Mouse (Mus musculus): ENCODE measurements around the gene Scap.

The Scap gene

GRCm38 (mm10) chr9:110351350-110351749, 18.3 kb downstream of the Scap start:
- no peak for TF ChIP-seq GATA4 (IDR thresholded peaks at IDR 0.05; ENCODE audit: insufficient replicate concordance, low read length)

- no peak for TF ChIP-seq GATA4 (IDR thresholded peaks at IDR 0.05; ENCODE audit: insufficient replicate concordance, low read length)
These were observed 19.0 kb downstream of the Scap start for GRCm38 (mm10) chr9:110351932-110352632.

- peak; percentile 25; the same call in 1 of the 2 replicates for TF ChIP-seq GATA4 (IDR thresholded peaks at IDR 0.05; ENCODE audit: insufficient replicate concordance, low read length)
These were observed 25.3 kb downstream of the Scap start for GRCm38 (mm10) chr9:110358341-110358740.

- no peak for TF ChIP-seq GATA4 (IDR thresholded peaks at IDR 0.05; ENCODE audit: insufficient replicate concordance, low read length)
These were observed 28.2 kb downstream of the Scap start for GRCm38 (mm10) chr9:110361299-110361698.

- TF ChIP-seq GATA4 (IDR thresholded peaks at IDR 0.05; ENCODE audit: insufficient replicate concordance, low read length), result no peak
These were observed 29.2 kb downstream of the Scap start for GRCm38 (mm10) chr9:110362337-110362736.

GRCm38 (mm10) chr9:110366746-110367145, 33.7 kb downstream of the Scap start:
- TF ChIP-seq GATA4 (IDR thresholded peaks at IDR 0.05; ENCODE audit: insufficient replicate concordance, low read length), result peak; percentile 96

- TF ChIP-seq GATA4 (IDR thresholded peaks at IDR 0.05; ENCODE audit: insufficient replicate concordance, low read length), result no peak
These were observed 36.8 kb downstream of the Scap start for GRCm38 (mm10) chr9:110369860-110370259.

- no peak for TF ChIP-seq GATA4 (IDR thresholded peaks at IDR 0.05; ENCODE audit: insufficient replicate concordance, low read length)
These were observed 40.8 kb downstream of the Scap start for GRCm38 (mm10) chr9:110373871-110374270.

GRCm38 (mm10) chr9:110375668-110376067, 42.6 kb downstream of the Scap start:
- no peak for TF ChIP-seq GATA4 (IDR thresholded peaks at IDR 0.05; ENCODE audit: insufficient replicate concordance, low read length)

- TF ChIP-seq GATA4 (IDR thresholded peaks at IDR 0.05; ENCODE audit: insufficient replicate concordance, low read length), result no peak
These were observed 46.3 kb downstream of the Scap start for GRCm38 (mm10) chr9:110379361-110379760.

GRCm38 (mm10) chr9:110380662-110381061, 47.6 kb downstream of the Scap start:
- TF ChIP-seq GATA4 (IDR thresholded peaks at IDR 0.05; ENCODE audit: insufficient replicate concordance, low read length), result no peak

- no peak for TF ChIP-seq GATA4 (IDR thresholded peaks at IDR 0.05; ENCODE audit: insufficient replicate concordance, low read length)
These were observed 48.2 kb downstream of the Scap start for GRCm38 (mm10) chr9:110381292-110381691.

- TF ChIP-seq GATA4 (IDR thresholded peaks at IDR 0.05; ENCODE audit: insufficient replicate concordance, low read length), result no peak
These were observed 51.4 kb downstream of the Scap start for GRCm38 (mm10) chr9:110384369-110384929.

- TF ChIP-seq GATA4 (IDR thresholded peaks at IDR 0.05; ENCODE audit: insufficient replicate concordance, low read length), result no peak
These were observed 54.9 kb downstream of the Scap start for GRCm38 (mm10) chr9:110388011-110388410.

- TF ChIP-seq GATA4 (IDR thresholded peaks at IDR 0.05; ENCODE audit: insufficient replicate concordance, low read length), result no peak
These were observed 57.8 kb downstream of the Scap start for GRCm38 (mm10) chr9:110390843-110391242.

- TF ChIP-seq GATA4 (IDR thresholded peaks at IDR 0.05; ENCODE audit: insufficient replicate concordance, low read length), result no peak
These were observed 60.2 kb downstream of the Scap start for GRCm38 (mm10) chr9:110393295-110393694.

- TF ChIP-seq GATA4 (IDR thresholded peaks at IDR 0.05; ENCODE audit: insufficient replicate concordance, low read length), result no peak
These were observed 67.6 kb downstream of the Scap start for GRCm38 (mm10) chr9:110400650-110401049.
